Mouse (Mus musculus) urinary bladder, postnatal 0 days (tissue): ENCODE results near the gene Dusp18. TPM values are rescaled to one million over a fixed set of nuclear protein-coding genes. Genes with fewer than 3 reads are reported as not detected.

Experiments
- polyA plus RNA-seq: library from polyadenylated mRNA; unstranded; fragments of >200 nt; fragmentation: Nextera tagmentation; extraction: Ambion mirVana; gene quantifications from 2 replicates; pipeline ENCODE4 v1.2.1, GENCODE M21; 2015

Dusp18 gene
- 4.6 and 4.7 TPM in 2 replicates for polyA plus RNA-seq

GRCm38 (mm10) chr11:3894406-3895281 is at the start of gene Dusp18, which contains the start of gene 4921536K21Rik:
Gene Dusp18 (plus strand): TSS chr11:3895240.
Gene 4921536K21Rik (minus strand): TSS chr11:3895098.

GRCm38 (mm10) chr11:3863454-3864112 is 31.5 kb upstream of the Dusp18 start, which contains the start of gene Osbp2:
Gene Osbp2 (minus strand): TSS chr11:3863903.

DNA sequence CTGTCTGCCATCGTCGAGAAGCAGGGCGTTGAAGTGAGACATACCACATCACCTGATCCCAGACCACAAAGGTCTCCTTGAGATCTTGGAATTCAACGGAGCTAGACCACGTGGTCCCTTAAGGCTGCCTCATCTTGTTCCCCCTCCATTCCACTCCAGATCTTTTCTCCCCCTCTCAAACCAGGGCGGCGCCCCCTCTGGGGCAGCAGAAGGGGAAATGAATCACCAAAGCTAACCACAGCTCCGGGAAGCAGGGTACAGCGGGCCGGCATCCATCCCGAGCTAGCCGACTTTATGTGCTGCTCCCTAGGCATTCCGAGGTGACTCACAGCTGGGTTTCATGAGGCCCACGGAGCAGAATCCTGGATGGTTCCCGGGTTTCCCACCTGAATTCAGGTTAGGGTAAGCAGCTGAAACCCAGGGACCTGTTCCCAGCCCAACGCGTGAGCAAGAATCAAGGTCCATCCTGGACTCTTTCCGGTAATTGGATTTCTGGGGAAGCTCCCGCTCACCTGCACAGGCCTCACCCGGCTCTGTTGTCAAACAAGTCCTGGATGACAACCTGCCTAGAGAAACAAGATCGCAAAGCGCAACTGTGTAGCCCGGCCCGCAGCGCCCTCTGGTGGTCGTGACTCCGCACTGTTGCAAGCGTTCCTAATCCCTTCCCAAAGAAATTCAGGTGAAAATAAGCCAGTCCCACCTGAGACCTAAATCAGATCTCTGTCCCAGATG is 19.2 kb downstream of the Dusp18 start, which contains the start of gene Slc35e4:
Slc35e4 (minus strand) TSS at position 556 of the 732 bp plus-strand sequence.

DNA sequence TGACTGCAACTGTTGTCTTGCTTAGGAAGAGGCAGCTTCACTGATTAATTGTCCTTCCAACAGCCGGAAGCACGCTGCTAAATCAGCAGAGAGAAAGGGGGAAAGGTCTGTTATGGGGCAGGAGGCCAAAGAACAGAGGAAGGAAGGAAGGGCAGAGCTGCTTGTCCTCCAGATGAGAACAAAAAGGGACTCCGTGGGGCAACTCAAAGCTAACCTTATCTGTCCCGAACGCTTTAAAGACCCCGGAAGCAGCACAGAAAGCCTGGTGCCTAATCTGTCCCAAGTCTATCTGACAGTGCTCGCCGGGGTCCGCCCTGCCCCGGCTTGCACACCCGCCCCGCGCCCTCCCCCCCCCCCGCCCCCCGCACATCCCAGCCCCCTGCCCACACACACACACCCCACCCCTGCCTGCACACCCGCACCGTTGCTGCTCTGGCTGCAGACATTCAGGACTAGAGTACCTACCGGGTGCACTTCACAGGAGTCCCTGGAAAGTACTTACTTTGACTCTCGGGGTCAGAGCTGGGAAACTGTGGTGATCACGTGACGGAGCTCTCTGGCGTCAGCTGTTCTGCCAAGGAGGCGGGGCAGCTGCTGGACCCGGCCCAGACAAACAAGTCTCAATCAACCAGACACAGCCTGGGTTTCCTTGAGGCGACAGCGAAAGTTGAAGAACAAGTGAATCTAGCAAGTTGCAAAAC is 36.6 kb downstream of the Dusp18 start, which contains the start of gene Tcn2:
Tcn2 (minus strand) TSS at position 649 of the 701 bp plus-strand sequence.

Other genes starting within 250 kb of the Dusp18 start
- 9.0 and 10.8 TPM in 2 replicates for gene Morc2a, start 246.0 kb upstream of the Dusp18 start, polyA plus RNA-seq
- 0.46 and 0.47 TPM in 2 replicates for gene Osbp2, start 31.3 kb upstream of the Dusp18 start, polyA plus RNA-seq
- 0.13 and 0.33 TPM in 2 replicates for gene 4921536K21Rik, start 142 bp upstream of the Dusp18 start, polyA plus RNA-seq
- gene Slc35e4, start 19.4 kb downstream of the Dusp18 start, polyA plus RNA-seq, result 11.1 and 12.5 TPM in 2 replicates
- gene Tcn2, start 36.9 kb downstream of the Dusp18 start, polyA plus RNA-seq, result 41.8 and 57.9 TPM in 2 replicates
- 41.3 and 45.1 TPM in 2 replicates for gene Pes1, start 68.7 kb downstream of the Dusp18 start, polyA plus RNA-seq
- gene 4930556J24Rik, start 81.5 kb downstream of the Dusp18 start, polyA plus RNA-seq, result not detected in 2 replicates
- gene Gal3st1, start 88.4 kb downstream of the Dusp18 start, polyA plus RNA-seq, result 2.4 TPM in 2 replicates
- gene Sec14l4, start 136.2 kb downstream of the Dusp18 start, polyA plus RNA-seq, result not detected in 2 replicates
- not detected in 2 replicates for gene Sec14l3, start 169.6 kb downstream of the Dusp18 start, polyA plus RNA-seq
- 2.1 and 3.4 TPM in 2 replicates for gene Mtfp1, start 200.2 kb downstream of the Dusp18 start, polyA plus RNA-seq
- gene Sec14l2, start 228.2 kb downstream of the Dusp18 start, polyA plus RNA-seq, result 0.33 and 0.43 TPM in 2 replicates
- gene Rnf215, start 240.0 kb downstream of the Dusp18 start, polyA plus RNA-seq, result 23.6 and 26.4 TPM in 2 replicates